Mouse (Mus musculus) kidney, embryonic 16.5 days (tissue): ENCODE results near the gene Setmar. TPM values are rescaled to one million over a fixed set of nuclear protein-coding genes. Genes with fewer than 3 reads are reported as not detected.

Experiments used
- ATAC-seq: fragments of 200-750 bp; cut with Nextera tagmentation; 2 replicates; pipeline ENCODE4 v1.8.0; 2017; ENCODE audit warnings: moderate TSS enrichment; ENCODE audit not compliant: low FRiP score, low TSS enrichment
- H3K27ac ChIP-seq: fragments of 300-500 bp; sonication (generic); 2 replicates; pipeline ENCODE4 v1.5.1; 2014; ENCODE audit warnings: low read length
- H3K27me3 ChIP-seq: fragments of 300-500 bp; sonication (generic); 2 replicates; pipeline ENCODE4 v1.6.1; 2014; ENCODE audit warnings: low read length, control low read depth, mixed read lengths; ENCODE audit not compliant: insufficient read depth
- H3K36me3 ChIP-seq: fragments of 300-500 bp; sonication (generic); 2 replicates; pipeline ENCODE4 v1.6.1; 2014; ENCODE audit warnings: low read length, control low read depth, mixed read lengths; ENCODE audit not compliant: insufficient read depth
- H3K4me1 ChIP-seq: fragments of 300-500 bp; sonication (generic); 2 replicates; pipeline ENCODE4 v1.6.1; 2014; ENCODE audit warnings: low read length, control low read depth, mixed read lengths; ENCODE audit not compliant: insufficient read depth
- H3K4me2 ChIP-seq: fragments of 300-500 bp; sonication (generic); replicated peaks from 2 replicates; pipeline ENCODE4 v1.6.1; 2014; ENCODE audit warnings: low read depth, low read length
- H3K4me3 ChIP-seq: fragments of 300-500 bp; sonication (generic); 2 replicates; pipeline ENCODE4 v1.5.1; 2014; ENCODE audit warnings: mild to moderate bottlenecking, low read length
- H3K9ac ChIP-seq: fragments of 300-500 bp; sonication (generic); replicated peaks from 2 replicates; pipeline ENCODE4 v1.6.1; 2014; ENCODE audit warnings: low read length
- H3K9me3 ChIP-seq: fragments of 300-500 bp; sonication (generic); 2 replicates; pipeline ENCODE4 v1.6.1; 2016; ENCODE audit warnings: low read length, control low read depth
- WGBS: fragments of 180-500 bp; shearing (Covaris S2); extraction: QIAGEN DNeasy Blood & Tissue Kit; methylation state at CpG from one replicate; pipeline ENCODE4 v1.1.7; 2014; 5-methylcytosine and 5-hydroxymethylcytosine counted together
- polyA plus RNA-seq: library from polyadenylated mRNA; unstranded; fragments of >200 nt; fragmentation: Nextera tagmentation; extraction: Ambion mirVana; gene quantifications from 2 replicates; pipeline ENCODE4 v1.2.1, GENCODE M21; 2015

The Setmar gene
- polyA plus RNA-seq, 1 experiment from 2014 or later, result 9.3 TPM

- WGBS, result 96% methylated on average over 2 of the region's 2 CpGs
- no peak overlapping the region for H3K4me3 ChIP-seq
- peaks cover 15% of the 10 kb centered on the region for H3K36me3 ChIP-seq
- no peak overlapping the region for H3K4me2 ChIP-seq
- H3K27me3 ChIP-seq, result no peaks in the 10 kb centered on the region
- H3K9me3 ChIP-seq, result peaks cover 6% of the 10 kb centered on the region
- H3K27ac ChIP-seq, result no peak overlapping the region
- H3K9ac ChIP-seq, result no peak overlapping the region
- H3K4me1 ChIP-seq, result no peaks in the 10 kb centered on the region
- ATAC-seq, result no peak
These were observed 9.1 kb downstream of the Setmar start for GRCm38 (mm10) chr6:108073931-108074330.

GRCm38 (mm10) chr6:108074624-108075023, 9.8 kb downstream of the Setmar start:
- ATAC-seq, result no peak
- Histone ChIP-seq H3K27ac (no peak overlapping the region), H3K9me3 (peaks cover 6% of the 10 kb centered on the region), H3K36me3 (peaks cover 15% of the 10 kb centered on the region), H3K9ac (no peak overlapping the region), H3K4me2 (no peak overlapping the region), H3K27me3 (no peaks in the 10 kb centered on the region), H3K4me3 (no peak overlapping the region), H3K4me1 (no peaks in the 10 kb centered on the region)
- 82% methylated on average over 10 of the region's 10 CpGs for WGBS

- Histone ChIP-seq H3K4me2 (no peak overlapping the region), H3K4me1 (no peaks in the 10 kb centered on the region), H3K27ac (no peak overlapping the region), H3K36me3 (peaks cover 15% of the 10 kb centered on the region), H3K4me3 (no peak overlapping the region), H3K9me3 (peaks cover 6% of the 10 kb centered on the region), H3K9ac (no peak overlapping the region), H3K27me3 (no peaks in the 10 kb centered on the region)
- WGBS, result 94% methylated on average over 7 of the region's 7 CpGs
- ATAC-seq, result no peak
These were observed 11.0 kb downstream of the Setmar start for GRCm38 (mm10) chr6:108075857-108076256.

GRCm38 (mm10) chr6:108091296-108091695, 26.5 kb downstream of the Setmar start:
- Histone ChIP-seq H3K4me2 (no peak overlapping the region), H3K9me3 (no peaks in the 10 kb centered on the region), H3K27ac (peak overlapping the region; percentile 65; the same call in 1 of the 2 replicates), H3K4me1 (no peaks in the 10 kb centered on the region), H3K9ac (no peak overlapping the region), H3K27me3 (no peaks in the 10 kb centered on the region), H3K36me3 (no peaks in the 10 kb centered on the region), H3K4me3 (no peak overlapping the region)
- 44% methylated on average over 1 of the region's 1 CpGs for WGBS
- ATAC-seq, result peak; percentile 63

- Histone ChIP-seq H3K4me3 (no peak overlapping the region), H3K9me3 (no peaks in the 10 kb centered on the region), H3K4me2 (no peak overlapping the region), H3K27me3 (no peaks in the 10 kb centered on the region), H3K36me3 (no peaks in the 10 kb centered on the region), H3K4me1 (no peaks in the 10 kb centered on the region), H3K9ac (no peak overlapping the region), H3K27ac (no peak overlapping the region)
- WGBS, result 82% methylated on average over 3 of the region's 3 CpGs
- ATAC-seq, result no peak
These were observed 27.8 kb downstream of the Setmar start for GRCm38 (mm10) chr6:108092646-108093045.

GRCm38 (mm10) chr6:108093449-108093848, 28.6 kb downstream of the Setmar start:
- Histone ChIP-seq H3K4me3 (no peak overlapping the region), H3K9ac (no peak overlapping the region), H3K4me1 (no peaks in the 10 kb centered on the region), H3K27me3 (no peaks in the 10 kb centered on the region), H3K4me2 (no peak overlapping the region), H3K27ac (no peak overlapping the region), H3K9me3 (no peaks in the 10 kb centered on the region), H3K36me3 (no peaks in the 10 kb centered on the region)
- no peak for ATAC-seq
- 85% methylated on average over 3 of the region's 3 CpGs for WGBS

GRCm38 (mm10) chr6:108095445-108095844, 30.6 kb downstream of the Setmar start:
- H3K27ac ChIP-seq, result no peak overlapping the region
- H3K9me3 ChIP-seq, result no peaks in the 10 kb centered on the region
- H3K36me3 ChIP-seq, result no peaks in the 10 kb centered on the region
- no peak for ATAC-seq
- no peak overlapping the region for H3K4me3 ChIP-seq
- H3K27me3 ChIP-seq, result no peaks in the 10 kb centered on the region
- H3K4me1 ChIP-seq, result 0 out of 2 replicates have a peak, but pooled peaks cover 6% of the 10 kb centered on the region
- H3K4me2 ChIP-seq, result no peak overlapping the region
- 75% methylated on average over 5 of the region's 5 CpGs for WGBS
- H3K9ac ChIP-seq, result no peak overlapping the region

GRCm38 (mm10) chr6:108098171-108098845, 33.5 kb downstream of the Setmar start:
- Histone ChIP-seq H3K4me2 (no peak overlapping the region), H3K36me3 (no peaks in the 10 kb centered on the region), H3K27me3 (no peaks in the 10 kb centered on the region), H3K9me3 (no peaks in the 10 kb centered on the region), H3K27ac (no peak overlapping the region), H3K4me1 (peaks cover 11% of the 10 kb centered on the region; the same call in 1 of the 2 replicates), H3K4me3 (no peak overlapping the region), H3K9ac (no peak overlapping the region)
- ATAC-seq, result peak; percentile 72; the same call in 1 of the 2 replicates
- WGBS, result 22% methylated on average over 9 of the region's 9 CpGs

GRCm38 (mm10) chr6:108098846-108099217, 34.0 kb downstream of the Setmar start:
- Histone ChIP-seq H3K9me3 (no peaks in the 10 kb centered on the region), H3K4me3 (no peak overlapping the region), H3K4me2 (no peak overlapping the region), H3K9ac (no peak overlapping the region), H3K27me3 (no peaks in the 10 kb centered on the region), H3K27ac (no peak overlapping the region), H3K4me1 (peaks cover 13% of the 10 kb centered on the region; the same call in 1 of the 2 replicates), H3K36me3 (no peaks in the 10 kb centered on the region)
- no peak for ATAC-seq
- 88% methylated on average over 3 of the region's 3 CpGs for WGBS

- H3K4me3 ChIP-seq, result no peak overlapping the region
- no peaks in the 10 kb centered on the region for H3K27me3 ChIP-seq
- H3K4me1 ChIP-seq, result peaks cover 13% of the 10 kb centered on the region; the same call in 1 of the 2 replicates
- 69% methylated on average over 10 of the region's 10 CpGs for WGBS
- peak overlapping the region; percentile 88 for H3K27ac ChIP-seq
- ATAC-seq, result peak; percentile 67
- H3K9me3 ChIP-seq, result no peaks in the 10 kb centered on the region
- H3K36me3 ChIP-seq, result no peaks in the 10 kb centered on the region
- H3K4me2 ChIP-seq, result no peak overlapping the region
- H3K9ac ChIP-seq, result no peak overlapping the region
These were observed 37.3 kb downstream of the Setmar start for GRCm38 (mm10) chr6:108101936-108102830.
